Mouse (Mus musculus) kidney, adult 11 months (tissue): ENCODE measurements at regions not wholly inside any gene's neighbourhood (a gene's known extent, or its start where the extent isn't known, plus 50 kb on each side); places are given as distances from the start of the nearest gene placed in this dataset.

Experiments
- DNase-seq: peaks from one replicate; pipeline ENCODE4 v3.0.0; 2022

GRCm38 (mm10) chr12:106514057-106514456, 504.0 kb downstream of the Vrk1 start:
- DNase-seq = no peak

- no peak for DNase-seq
Observed at GRCm38 (mm10) chr12:106515257-106515788, 505.3 kb downstream of the Vrk1 start.

- DNase-seq = no peak
Observed at GRCm38 (mm10) chr12:106519141-106519540, 509.1 kb downstream of the Vrk1 start.

DNA sequence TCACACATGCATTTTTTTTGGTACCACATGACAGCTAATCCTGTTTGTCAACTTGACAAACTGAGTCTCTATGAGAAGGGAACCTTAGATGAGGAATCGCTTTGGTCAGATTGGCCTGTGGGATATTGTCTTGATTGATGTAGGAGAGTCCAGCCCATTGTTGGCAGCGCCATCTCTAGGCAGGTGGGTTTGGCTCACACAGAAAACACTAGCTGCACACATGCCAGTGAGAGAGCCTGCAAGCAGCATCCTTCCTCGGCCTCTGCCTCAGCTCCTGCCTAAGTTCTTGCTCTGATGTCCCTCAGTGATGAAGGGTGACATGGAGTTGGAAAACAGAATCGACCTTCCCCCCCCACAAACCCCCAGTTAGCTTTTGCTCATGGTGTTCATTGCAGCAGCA, 514.4 kb downstream of the Vrk1 start:
- DNase-seq = no peak

- no peak for DNase-seq
Observed at GRCm38 (mm10) chr12:106527116-106527515, 517.1 kb downstream of the Vrk1 start.

DNA sequence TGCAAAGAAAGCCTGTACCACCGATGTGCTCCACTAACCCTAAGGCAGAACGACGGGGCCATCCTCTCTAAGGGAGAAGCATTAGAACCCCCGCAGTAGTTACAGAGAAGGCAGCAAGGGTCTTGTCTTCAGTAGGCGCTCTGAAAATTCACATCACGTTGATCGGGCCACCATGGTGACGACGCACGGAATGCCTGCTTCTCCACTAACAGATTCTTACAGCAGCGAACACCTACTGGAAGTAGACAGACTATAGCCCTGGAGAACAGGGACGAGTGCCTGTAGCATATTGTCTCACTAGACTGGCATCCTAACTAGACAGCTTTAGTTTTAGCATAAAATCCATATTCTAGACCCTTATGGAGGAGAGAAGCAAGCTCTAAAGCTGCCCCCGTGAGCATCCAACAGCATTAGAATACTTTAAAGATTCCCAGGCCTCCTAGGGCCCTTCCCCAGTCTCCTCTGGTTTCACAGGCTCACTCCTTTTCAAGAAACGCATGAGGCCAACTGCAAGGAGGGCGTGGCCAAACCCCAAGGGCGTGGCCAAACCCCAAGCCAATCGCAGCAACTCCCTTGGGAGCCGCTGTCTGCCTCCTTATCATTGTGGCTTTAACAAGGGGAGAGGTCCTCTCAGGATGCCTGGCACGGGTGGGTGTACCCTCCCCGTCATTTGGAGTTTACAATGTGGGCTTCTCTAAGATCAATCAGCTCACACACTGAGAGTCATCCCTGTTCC, 517.8 kb downstream of the Vrk1 start:
- DNase-seq = no peak

DNA sequence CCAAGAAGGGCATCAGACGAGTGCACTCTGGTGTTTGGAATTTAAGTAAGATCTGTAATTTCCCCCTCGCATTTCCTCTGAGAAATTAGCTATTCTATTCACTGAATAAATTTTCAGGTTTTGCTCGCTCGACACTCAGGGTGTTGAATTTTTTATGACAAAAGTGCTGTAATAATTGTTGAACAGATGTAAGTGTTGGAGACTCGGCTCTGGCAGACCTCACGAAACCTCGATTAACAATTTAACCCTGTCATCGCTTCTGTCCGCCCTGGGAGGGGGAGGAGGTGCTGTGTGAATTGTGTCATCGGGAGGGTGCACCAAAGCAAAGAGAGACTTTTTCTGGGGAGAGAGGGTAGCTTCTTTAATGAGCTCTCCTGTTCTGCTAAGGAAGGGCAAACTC, 518.5 kb downstream of the Vrk1 start:
- no peak for DNase-seq

DNA sequence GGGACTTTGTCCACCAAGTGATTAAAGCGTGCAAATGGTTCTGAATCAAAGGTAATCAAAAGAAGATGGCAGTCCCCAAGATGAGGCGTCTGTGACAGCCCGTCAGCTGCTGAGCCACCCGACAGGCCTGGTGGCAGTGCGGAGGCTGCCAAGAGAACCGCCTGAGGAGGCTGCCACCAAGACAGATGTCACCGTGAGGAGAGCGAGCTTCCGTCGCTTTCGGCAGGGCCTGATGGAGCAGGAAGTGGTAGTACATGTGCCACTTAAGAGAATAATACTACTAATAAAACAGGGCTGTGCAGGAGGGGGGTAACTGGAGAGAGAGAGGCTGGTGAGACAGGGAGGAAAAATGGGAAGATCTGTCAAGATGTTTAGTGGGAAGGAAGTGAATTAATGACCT, 519.1 kb downstream of the Vrk1 start:
- no peak for DNase-seq

GRCm38 (mm10) chr12:106535086-106535485, 525.1 kb downstream of the Vrk1 start:
- DNase-seq = no peak

GRCm38 (mm10) chr12:106535628-106536288, 525.7 kb downstream of the Vrk1 start:
- DNase-seq = no peak

DNA sequence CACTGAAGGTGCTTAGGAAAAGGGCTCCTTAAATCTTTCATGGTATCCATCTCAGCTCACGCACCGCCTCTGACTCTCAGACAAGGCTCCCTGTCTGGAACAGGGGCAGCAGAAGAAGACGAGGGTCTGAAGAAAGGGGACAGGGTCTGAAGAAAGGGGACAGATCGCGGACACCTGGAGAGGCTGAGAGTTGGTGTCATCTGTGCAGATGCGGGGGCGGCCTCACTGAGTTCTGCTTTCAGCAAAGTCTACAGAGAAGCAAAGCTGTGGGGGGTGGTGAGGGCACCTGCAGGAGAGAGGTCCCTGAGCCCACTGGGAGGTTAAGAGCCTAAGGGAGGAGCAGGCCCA, 526.2 kb downstream of the Vrk1 start:
- DNase-seq = no peak

GRCm38 (mm10) chr12:106540003-106540402, 530.0 kb downstream of the Vrk1 start:
- DNase-seq = no peak

- DNase-seq = no peak
Observed at GRCm38 (mm10) chr12:106559566-106559965, 549.5 kb downstream of the Vrk1 start.

DNA sequence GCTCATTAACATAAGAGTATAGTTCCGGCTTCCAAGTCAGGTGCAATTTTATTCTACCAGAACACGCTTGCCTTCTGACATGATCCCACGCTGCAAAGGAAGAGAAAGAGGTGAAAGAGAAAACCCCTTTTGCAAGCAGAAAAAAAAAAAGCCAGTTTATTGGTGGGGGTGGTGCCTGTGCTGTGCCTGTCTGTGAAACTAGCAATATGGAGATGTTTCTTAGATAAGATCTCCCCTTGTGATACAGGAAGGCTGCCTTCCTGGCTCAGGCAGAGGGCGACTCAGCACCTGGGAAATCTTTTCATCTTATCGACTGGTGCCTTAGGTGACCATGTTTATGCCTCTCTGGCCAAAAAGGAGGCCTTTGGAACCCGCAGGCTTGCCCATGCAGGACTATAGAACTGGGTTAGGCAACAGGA, 555.2 kb downstream of the Vrk1 start:
- DNase-seq = no peak

DNA sequence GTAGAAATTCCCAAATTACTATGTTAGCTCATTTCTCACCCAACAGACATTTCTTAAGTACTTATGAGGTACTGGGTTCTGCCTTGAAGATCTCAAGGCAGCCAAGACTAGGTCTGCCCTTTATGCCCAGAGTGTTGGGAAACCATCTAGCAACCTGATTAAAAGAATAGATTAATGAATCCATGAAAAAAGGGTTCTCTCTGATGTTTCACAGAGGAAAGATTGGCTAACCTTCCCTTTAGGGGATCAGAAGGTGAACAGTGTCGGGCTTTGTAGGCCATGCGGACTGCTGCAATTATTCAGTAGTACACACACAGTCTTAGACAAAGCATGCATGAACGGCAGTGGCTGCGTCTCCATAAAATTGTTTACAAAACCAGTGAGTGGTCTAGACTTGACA, 556.3 kb downstream of the Vrk1 start:
- DNase-seq = no peak

DNA sequence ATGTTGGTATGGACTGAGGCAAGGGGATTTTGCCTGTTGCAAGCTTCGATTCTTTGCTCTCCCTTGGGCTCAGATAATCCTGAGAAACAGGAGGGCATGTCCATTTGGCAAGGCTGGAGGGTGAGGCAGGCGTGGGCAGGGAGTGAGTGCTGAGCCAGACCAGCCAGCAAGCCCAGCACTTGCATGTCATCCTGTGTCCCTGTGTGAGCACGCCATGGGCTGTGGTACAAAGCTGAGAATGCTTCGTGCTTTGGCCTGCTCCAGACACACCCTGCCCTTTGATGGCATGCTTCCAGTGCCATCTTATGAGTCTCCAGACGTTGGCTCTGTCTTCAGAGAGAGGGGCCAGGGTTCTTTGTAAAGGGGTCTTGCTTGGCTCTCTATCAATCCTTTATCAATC, 557.1 kb downstream of the Vrk1 start:
- DNase-seq = no peak

GRCm38 (mm10) chr12:106568541-106569085, 558.6 kb downstream of the Vrk1 start:
- DNase-seq = no peak

DNA sequence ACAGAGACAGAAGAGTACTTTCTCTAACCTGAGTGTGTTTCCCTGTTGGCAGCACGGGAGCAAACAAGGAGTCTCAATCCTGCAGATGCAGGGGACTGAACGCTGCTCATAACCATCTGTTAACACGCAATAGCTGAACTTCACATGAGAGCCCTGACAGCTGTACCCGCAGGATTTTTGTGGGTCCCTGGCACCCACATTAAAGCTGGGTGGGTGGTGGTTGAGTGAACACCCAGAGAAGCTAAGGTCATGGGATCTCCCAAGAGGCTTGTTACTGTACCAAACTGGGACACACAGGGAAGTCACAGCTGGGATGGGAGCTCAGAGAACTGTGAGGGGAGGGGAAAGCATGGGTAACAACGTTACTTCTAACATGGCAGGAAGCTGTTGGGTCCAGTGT, 562.9 kb downstream of the Vrk1 start:
- DNase-seq = no peak

DNA sequence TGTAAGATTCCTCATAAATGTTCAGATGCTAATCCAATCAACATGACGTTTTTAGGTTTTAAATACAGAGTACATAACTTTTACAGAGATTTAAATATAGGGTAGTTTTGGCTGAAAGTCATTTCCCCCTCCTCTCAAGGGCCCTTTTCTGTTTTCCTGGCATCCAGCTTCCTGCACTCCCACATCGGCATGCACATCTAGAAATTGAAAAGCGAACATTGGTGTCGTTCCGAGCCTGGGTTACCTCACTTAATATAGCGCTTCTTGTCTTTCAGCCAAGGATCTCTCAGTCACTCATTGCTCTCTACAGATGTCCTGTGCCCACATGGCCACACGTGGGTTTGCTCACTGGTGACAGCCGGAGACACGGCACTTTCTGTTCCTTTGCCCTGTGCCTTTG, 572.7 kb downstream of the Vrk1 start:
- DNase-seq = no peak

DNA sequence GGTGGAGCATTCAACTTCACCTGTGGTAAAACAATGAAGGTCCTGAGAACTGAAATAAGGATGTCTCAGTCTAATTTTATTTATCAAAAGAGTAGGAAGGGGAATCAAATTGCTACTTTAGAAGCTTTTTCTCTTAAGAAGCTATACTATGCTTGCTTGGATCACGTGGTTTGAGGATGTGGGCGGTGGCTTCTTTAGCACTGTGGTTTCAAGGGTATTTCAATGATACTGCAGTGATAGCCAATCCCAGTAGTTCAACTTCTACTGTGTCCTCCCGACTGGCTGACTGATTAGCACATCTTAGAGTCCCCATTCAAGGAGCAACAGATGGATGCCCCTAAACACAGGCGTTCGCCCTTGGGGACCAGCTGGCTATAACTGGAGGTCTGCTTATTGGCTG, 575.6 kb downstream of the Vrk1 start:
- DNase-seq = no peak

- no peak for DNase-seq
Observed at GRCm38 (mm10) chr12:106592686-106593085, 582.7 kb downstream of the Vrk1 start.

DNA sequence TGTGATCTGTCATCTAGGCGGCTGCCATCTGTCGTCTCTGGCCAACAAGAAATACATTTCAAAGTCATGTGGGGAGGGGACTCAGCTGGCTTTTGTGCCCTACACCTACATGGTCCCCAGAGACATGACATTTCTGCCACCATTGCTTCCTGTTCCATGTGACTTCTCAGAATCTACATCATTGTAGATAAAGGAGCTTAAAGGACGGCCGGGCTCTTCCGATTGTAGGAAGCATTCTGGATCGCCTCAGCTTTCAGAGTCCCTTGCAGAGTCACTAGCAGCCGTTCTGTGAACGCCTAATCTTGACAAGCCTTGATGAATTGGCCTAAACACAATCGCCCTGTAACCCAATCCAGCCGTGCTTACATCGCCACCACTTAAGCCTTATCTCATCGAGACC, 587.6 kb downstream of the Vrk1 start:
- DNase-seq = no peak

GRCm38 (mm10) chr12:106607240-106607639, 597.2 kb downstream of the Vrk1 start:
- DNase-seq = no peak

DNA sequence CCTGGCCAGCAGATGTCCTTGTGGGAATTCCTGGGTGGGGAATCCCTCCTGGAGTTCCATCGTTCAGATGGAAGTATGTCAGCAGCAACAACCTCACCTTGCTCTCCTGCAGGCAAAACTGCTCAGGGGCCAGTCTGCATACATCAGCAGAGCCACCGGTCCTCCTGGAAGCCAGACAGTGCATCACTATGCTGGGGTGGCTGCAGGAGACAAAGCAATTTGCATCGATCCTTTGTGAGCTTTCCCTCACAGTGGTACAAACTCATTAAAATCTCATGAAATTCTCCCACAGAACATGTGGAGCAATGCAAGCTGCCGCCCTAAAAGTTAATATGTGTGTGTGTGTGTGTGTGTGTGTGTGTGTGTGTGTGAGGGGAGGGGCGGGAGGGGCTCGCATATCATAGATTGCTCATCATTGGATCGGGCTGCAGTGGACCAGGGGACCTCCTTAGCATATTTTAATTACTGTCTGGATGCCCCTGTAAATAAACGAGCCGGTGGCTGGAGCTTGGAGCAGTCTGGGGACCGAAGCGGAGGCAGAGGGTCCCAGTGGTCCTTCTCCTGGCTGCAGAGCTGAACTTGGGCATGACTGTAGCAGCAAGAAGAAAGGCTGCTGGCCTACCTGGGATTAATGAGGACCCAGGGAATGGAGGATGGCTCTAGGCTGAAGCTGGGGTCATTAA, 597.8 kb downstream of the Vrk1 start:
- no peak for DNase-seq
